Mouse (Mus musculus) embryo, embryonic 11 days (tissue): ENCODE results near the gene Gm45713.
A peak's percentile ranks its signal among the peaks of the same experiment; 100 is the strongest.
"Not testable (repeated sequence)": the region's sequence is repeated elsewhere in the genome, so short reads cannot be mapped to it uniquely, and the experiment has no call there.

Experiments used
- DNase-seq: peaks from one replicate; pipeline ENCODE4 v3.0.0-alpha.2; 2015

Gene Gm45713

DNA sequence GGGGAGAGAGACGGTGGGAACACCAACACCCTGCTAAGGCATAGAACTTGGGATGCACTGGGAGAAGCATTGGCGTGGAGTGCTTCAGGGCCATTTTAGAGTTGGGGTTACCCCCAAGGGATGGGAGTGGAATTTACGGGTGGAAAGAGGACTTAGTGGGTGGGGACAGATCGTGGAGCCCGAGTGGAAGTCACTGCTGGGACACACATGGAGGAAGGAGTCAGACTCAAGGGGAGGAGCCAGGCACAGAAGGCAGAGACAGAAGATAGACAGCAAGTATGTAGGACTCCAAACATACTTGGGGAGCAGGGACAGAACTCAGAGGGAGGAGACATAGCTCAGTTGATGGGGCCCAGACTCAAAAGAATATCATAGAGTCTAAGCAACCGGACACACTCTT lies 26.5 kb upstream of the Gm45713 start:
- DNase-seq = no peak

DNA sequence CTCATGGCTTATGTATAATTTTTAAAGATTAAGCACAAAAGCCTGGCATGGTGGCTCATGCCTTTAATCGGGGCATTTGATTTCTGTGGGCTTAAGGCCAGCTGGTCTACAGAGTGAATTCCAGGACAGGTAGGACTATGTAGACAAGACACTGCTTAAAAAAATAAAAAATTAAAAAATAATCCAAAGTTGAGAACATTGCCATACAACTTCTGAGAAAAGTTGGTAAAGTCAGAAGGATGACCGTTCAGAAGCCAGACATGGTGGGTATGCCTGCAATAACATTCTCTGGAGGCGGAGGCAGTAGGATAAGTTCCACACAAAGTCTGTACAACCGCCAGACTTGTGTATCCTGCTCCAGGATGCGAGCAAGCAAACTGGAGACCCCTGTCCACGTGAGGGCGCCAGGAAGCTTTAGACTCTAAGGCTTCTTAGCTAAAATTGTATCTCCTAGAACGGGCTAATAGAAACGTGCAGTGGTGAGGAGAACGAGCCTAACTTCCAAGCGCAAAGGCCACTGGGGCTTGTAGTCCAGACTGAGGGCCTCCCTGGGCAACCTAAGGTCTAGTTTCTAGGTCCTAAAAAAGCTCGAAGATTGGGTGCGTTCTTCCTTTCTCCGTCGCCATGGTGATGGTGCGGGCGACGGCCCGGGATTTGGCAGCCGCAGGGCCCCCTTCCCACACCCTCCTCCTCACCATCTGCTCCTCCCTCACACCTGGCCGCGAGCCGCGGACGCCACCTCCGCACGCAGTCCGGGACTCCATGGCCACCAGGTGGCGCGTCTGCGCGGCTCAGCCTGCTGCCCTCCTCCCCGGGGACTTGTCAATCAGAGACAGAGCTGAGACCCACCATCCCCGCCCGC lies 25.8 kb upstream of the Gm45713 start:
- DNase-seq = peak; percentile 94

DNA sequence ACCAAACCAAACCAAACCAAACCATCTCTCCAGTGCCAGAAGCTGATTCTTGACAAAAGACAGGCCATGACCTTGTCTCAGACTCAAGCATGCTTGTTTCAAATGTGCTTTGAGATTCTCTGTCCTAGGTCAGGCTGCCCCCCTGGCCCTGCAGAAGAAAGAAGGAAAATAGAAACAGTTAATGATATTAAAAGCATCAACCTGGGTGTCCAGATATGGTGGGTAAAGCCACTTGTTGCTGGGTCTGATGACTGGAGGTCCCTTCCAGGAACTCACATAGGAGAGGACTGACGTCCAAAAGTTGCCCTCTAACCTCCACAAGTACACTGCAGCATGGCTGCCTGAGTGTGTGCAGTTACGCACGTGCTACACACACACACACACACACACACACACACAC lies 24.8 kb upstream of the Gm45713 start:
- DNase-seq = no peak

DNA sequence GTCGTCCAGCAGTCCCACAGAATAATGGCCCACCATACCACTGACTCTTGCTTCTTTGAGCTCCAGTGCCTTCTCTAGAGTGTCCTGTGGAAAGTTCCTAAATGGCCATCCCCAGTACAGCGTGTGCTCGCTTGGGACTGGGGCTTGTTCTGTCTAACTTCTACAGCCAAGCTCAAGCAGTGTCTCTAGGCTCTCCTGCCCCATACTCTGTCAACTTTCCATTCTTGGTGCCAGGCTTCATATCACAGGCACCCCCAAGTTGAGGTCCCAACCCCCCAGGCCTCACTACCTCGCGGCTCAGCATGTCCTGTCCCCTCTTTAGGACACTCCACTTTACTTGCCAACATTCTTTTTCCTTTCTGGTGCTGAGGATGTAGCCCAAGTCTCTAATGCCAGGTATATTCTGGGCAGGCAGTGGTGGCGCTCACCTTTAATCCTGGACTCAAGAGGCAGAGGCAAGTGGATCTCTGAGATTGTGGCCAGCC lies 24.3 kb upstream of the Gm45713 start:
- DNase-seq = no peak

DNA sequence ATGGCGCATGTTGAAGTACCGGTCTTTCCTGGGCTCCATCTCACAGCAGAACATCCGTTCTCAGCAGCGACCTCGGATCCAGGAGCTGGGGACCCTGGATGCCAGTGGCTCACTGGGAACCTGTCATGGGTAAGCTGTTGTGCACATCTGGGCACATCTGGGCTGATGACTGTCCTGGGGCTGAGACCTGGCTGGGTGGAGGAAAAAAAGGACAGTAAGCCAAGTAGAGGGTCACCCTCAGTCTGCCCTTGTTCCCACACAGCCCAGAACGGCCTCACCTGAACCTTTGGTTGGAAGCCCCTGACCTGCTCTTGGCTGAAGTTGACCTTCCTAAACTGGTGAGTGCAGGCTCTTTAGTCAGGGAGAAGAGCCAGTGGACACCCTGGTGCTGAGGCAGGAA lies 23.0 kb upstream of the Gm45713 start:
- no peak for DNase-seq

DNA sequence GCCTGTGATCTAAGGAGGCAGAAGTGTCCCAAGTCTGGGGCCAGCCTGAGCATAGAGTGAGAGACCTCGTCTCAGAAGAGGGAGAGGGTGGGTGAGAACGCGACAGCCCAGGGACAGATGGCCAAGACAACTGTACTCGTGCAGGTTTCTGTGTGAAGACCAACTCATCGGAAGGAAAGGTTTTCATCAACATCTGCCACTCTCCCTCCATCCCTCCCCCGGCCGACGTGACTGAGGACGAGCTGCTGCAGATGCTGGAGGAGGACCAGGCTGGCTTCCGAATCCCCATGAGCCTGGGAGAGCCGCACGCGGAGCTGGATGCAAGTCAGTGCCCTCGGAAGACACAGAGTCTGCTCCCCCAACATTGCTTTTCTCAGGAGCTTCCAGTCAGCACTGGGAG lies 21.4 kb upstream of the Gm45713 start:
- DNase-seq = no peak

DNA sequence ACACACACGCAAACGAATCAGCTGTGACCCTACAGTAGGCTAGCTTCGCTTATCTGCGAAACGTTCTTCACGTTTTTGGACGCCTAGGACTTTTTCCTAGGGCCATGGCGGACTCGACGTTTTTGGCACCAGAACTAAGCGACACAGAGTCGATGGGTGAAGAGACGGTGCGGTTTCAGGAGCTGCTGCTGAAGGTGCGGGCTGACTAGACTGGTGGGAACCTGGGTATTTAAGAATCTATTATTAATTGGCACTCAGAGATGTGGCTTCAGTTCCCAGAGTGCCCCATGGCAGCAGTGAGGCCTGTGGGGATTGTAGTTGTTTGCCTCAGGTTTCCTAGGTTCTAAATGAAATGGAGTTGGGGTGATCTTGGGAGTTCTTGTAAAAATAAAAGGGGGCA lies 20.2 kb upstream of the Gm45713 start:
- no peak for DNase-seq

DNA sequence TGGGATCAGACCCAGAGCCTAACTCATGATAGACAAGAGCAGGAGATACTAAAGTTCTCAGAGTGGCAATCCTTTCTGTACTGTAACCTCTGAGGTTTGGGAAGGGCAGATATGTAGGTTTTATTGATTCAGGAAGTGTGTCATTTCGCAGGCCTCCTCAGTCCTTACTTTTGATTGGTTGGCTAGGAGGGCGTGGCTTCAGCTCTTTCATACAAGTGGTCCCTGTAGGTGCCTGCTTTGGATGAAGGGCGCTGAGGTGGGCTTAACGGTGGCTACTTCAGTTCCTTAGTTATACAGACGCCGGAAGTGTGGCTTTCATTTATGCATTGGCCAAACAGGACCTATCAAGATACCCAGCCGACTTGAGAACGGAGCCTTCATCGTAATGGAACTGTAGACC lies 19.6 kb upstream of the Gm45713 start:
- no peak for DNase-seq

DNA sequence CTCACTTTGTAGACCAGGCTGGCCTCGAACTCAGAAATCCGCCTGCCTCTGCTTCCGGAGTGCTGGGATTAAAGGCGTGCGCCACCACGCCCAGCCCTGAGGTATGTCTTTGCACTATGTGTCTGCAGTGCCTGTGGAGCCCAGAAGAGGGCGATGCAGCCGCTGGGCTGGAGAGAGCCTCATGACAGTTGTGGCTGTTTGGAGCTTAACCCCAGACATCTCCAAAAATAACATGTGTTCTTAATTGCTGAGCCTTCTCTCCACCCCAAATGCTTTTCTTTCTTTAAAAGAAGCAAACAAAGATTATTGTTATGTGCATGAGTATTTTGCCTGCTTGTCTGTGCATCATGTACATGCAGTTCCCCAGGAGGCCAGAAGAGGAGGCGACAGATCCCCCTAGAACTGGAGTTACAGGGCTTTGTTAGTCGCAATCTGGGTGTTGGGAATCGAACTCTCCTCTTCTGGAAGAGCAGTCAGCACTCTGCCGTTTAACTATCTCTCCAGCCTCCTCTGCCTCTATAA lies 19.0 kb upstream of the Gm45713 start:
- peak; percentile 41 for DNase-seq

DNA sequence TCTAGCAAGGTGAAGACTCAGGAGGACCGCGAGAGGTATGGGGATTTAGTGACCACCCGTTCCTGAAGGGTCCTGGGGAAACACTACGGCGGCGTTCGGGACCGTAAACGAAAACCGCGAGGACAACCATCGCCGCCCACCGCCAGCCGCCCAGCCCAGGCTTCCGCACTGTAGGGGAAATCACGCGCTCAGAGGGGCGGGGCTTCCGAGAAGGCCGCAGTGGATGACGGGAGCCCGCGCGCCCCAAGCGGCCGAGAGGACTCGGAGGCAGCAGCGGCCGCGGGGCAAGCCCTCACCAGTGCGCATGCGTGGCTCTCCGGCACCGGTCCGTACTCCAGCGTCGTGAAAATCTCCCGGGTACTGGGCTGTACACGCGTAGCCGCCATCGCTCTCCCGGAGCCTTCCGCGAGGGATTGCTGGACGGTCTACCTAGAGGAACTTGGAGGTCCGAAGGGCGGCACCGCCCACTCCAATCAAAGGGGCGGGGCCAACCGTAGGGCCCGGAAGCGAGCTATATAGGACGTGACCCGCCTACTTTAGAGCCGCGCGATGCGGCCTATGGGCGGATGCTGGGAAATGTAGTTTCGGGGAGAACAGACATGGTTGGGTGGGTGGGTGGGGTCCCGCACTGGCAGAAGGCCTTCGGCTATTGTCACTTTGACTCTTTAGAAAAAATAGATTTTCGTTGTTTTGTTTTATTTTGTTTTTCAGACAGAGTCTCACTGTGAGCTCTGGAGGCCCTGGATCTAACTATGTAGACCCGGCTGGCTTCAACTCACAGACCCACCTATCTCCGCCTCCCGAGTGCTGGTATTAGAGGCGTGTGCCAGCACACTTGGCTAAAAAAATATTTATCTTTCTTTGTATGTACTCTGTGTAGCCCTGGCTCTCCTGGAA lies 18.3 kb upstream of the Gm45713 start, which contains the start of the genes Pih1d1 and Aldh16a1:
Pih1d1 (plus strand) TSS at position 208 of the 897 bp plus-strand sequence.
Aldh16a1 (minus strand) TSS at position 489 of the 897 bp plus-strand sequence.
- DNase-seq = peak; percentile 98

DNA sequence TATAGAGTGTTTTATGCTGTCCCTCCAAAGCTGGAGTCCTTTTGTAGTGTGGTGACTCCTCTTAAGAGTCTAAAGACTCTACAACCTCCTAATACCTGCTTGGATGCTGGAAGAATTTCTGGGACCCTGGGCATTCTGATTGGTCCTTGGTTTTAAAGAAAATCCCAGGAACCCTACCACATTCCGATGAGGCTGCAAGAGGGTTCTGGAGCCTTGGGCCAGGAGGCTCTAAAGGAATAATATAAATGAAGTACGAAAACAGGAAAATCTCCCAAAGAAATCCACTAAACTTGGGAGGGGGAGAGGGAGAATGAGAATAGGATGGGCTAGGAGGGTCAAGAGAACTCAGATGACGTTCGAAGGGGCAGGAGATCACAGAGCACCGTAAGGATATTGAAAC lies 17.6 kb upstream of the Gm45713 start:
- no peak for DNase-seq

DNA sequence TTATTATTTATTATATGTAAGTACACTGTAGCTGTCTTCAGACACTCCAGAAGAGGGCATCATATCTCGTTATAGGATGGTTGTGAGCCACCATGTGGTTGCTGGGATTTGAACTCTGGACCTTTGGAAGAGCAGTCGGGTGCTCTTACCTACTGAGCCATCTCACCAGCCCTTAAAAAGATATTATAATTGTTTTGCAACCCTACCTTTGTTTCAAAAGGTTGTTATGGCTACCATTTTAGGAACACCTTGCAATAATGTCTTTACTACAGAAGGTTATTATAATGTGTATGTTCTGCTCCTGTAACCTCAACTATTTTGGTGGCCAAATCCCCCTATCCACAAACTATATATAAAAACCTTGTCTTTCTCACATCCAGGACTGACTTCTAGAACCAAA lies 17.0 kb upstream of the Gm45713 start:
- DNase-seq = not testable (repeated sequence)

DNA sequence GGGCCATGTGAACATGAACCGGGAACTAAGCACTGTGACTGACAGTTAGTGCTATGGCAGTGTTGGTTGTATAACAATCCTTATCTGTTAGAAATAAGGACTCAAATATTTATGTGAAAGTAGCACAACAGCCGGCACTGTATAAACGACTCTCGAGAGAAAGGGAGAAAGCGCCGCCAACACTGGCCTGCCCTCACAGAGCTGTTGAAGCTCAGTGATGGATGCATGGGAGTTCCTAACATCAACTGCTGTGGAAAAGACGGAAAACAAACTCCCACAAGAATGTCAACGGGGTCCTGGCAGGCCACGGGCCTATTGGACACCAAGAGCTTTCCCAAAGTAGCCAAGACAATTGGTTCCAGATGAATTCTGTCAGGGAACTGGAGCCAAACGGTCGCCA lies 15.3 kb upstream of the Gm45713 start:
- peak; percentile 49 for DNase-seq

DNA sequence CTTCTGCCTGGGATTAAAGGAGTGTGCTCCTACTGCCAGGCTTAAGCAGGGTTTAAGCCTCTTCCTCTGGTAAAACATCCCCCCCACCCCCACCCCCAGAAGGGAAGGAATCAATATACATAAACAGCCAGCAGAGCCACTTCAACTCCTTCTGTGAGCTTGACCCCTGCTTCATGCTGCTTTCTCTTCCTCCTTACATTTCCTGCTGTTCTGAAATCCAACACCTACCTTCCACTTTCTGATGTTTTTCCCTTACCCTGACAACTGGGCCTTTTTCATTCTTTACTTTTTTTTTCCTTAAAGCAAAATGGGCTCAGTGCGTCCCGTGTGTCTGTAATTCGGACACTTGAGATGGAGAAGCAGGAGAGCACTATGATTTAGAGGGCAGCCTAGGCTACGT lies 14.3 kb upstream of the Gm45713 start:
- DNase-seq = no peak

DNA sequence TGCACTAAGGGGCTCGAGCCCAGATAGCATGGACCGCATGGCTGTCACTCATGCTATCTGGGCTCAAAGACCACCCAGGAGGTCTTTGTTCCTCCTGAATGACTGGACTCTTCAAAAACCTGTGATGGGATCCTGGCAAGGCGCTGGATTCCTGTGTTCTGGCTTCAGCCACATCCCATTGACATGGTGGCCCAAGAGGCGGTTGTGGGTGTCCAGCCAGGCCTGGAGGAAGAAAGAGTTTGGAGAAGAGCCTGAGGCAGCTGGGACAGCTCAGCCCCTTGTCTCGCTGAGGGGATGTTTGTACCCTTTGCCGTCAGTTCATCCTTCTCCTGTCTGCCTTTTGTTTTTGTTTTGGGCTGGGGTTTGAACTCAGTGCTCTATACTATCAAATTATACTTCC lies 13.5 kb upstream of the Gm45713 start:
- no peak for DNase-seq

DNA sequence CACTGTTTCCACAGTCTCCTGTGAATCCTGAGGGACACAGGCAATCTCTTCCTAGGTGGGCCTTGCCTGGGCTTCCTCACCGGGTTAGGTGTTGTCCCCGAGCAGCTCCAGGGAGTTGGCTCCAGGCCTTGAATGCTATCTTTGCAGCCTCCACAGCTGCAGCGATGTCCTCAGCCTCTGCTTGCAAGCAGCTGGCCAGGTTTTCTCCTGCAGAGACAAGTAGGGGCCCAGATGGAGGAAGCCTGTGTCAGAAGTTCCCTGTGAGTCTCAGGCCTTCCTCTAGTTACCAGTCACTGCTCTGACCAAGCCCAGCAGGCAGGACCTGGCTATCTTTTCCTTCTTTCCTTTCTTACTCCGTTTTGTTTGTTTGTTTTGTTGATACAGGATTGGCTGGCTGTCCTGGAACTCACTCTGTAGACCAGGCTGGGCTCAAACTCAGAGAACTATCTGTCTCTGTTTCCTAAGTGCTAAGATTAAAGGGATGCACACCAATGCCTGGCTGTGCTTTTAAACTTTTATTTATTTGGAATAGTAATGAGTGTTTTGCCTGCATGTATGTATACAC lies 12.6 kb upstream of the Gm45713 start:
- no peak for DNase-seq

DNA sequence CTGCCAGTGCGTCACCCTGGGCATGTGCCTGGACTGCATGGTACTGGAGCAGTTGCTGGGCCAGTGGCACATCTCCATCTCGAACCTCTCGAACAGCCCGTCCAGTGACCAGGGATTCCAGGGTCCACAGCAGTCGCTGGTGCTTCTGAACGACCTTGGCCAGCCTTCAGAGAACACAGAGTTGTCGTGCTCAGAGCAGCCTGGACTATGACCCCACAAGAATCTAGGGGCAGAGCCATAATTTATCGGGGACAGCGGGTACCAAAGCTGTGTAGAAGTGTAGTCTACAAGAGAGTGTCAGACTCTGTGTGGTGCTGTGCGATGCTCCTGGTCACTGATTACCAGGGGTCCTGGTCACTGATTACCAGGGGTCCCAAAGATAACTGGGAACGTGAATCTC lies 11.9 kb upstream of the Gm45713 start:
- DNase-seq = no peak

DNA sequence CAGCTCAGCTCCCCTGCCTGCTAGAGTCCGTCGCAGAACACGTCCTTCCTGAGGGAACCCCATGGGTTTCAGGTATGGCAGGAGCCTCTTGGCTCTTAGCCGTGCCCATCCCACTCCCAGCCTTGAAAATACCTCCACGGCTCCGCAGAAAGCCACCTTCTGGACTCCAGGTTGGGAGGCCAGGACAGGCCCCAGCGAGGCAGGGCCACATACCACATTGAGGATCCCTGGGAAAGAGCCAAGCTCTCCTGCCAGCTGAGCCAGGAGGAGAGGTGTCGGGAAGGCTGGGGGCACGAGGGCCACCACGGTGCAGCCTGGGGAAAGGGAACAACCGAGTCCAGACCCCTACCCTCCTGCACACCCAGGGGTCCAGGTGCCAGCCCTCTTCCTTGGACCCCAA lies 11.2 kb upstream of the Gm45713 start:
- DNase-seq = no peak

DNA sequence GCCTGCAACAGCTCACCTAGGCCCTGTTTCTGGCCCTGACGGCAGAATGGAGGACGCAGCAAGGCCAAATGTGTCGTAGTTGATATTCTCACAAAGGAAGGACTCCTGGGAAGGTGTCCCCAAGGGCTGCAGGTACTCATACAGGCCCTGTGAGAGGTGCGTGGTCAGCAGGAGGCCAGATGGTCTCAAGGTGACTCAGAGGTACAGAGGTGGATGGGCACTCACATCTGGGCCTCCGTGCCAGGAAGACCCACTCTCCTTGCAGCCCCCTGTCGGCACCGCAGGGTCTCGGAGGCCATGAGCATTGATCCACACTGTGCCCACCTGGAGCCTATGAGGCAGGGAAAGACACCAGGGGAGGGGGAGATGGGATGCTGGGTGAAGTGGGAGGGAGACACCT lies 9.4 kb upstream of the Gm45713 start:
- no peak for DNase-seq

DNA sequence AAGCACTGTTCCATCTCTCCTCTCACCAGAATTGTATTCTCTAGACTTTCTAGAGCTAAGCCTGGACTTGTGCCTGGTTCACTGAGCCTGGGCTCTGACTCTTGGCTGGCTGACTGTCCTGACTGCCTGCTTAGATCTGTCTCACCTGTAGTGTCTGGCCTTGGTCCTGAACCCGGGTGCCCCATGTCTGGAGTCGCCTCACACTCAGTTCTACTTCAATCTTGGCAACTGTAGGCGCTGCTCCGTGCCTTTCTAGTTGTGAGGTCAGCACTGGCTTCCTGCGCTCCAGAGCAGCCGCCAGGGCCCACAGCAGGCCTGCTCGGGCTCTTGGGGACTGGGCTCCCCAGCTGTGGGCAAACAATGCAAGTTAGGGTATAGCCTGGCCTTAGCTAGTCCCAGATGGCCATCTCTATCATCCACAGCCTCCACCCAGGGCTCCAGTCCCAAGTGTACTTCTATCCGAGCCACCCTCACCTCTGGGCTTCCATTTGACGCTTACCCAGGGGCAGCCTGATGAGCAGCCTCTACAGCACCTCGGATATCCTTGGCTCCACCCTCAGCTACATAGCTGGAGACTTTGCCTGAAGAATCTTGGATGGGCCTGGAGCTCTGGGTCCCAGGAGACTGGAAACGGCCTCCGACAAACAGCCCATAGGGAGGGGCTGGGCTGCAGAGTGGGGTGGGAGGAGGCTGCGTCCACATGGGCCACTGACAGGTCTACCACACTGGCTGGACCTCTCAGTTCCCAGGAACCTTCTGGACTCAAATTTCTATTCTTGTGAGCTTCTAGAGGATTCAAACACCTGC lies 8.5 kb upstream of the Gm45713 start:
- DNase-seq = no peak

DNA sequence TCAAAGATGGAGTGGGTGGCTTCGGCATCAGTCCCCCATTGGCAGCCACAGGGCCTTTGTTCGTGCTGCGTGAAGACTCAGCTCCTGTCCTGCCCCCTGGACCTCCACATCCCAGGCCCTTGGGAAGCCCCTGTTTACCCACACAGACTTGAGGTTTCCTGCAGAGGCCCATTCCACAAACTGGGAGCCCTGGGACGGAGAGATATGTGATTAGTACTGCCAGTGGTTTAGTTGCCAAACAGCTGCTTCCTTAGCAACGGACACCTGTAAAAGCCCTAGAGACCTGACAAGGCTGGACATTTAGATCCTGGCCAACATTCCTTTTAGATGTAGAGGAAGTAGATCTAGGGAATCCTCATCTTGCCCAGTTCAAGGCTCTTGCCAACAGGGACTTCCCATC lies 5.9 kb upstream of the Gm45713 start:
- DNase-seq = no peak

DNA sequence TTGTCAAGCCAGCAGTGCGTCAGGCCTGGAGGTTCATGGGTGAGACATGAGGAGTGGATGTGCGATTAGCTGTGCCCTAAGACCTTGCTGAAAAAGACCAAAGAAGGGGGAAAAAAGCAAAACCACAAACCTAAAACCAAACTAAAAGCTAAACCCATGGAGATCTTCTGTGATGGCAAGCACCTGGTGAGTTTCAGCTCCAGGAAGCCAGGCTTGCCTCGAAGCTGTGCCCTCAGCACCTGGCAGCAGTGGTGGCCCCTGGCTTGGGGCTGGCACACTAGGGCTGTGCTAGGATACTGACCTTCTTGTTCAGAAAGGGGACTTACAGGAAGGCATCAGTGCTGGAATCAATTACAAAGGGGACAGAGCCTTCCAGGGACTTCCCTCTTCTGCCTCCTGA lies 5.3 kb upstream of the Gm45713 start:
- DNase-seq = no peak
